Mouse (Mus musculus) heart, embryonic 12.5 days (tissue): ENCODE measurements around the gene Daxx. TPM values are rescaled to one million over a fixed set of nuclear protein-coding genes. Genes with fewer than 3 reads are reported as not detected.
A peak's percentile ranks its signal among the peaks of the same experiment; 100 is the strongest.
"Not testable (repeated sequence)": the region's sequence is repeated elsewhere in the genome, so short reads cannot be mapped to it uniquely, and the experiment has no call there.

ENCODE experiments used
- ATAC-seq: fragments of 200-750 bp; cut with Nextera tagmentation; 2 replicates; pipeline ENCODE4 v1.8.0; 2017; ENCODE audit warnings: moderate TSS enrichment, moderate library complexity; ENCODE audit not compliant: insufficient number of reproducible peaks, low FRiP score
- H3K27ac ChIP-seq: fragments of 300-500 bp; sonication (generic); 2 replicates; pipeline ENCODE4 v1.5.1; 2016; ENCODE audit warnings: mild to moderate bottlenecking, moderate library complexity; ENCODE audit not compliant: poor library complexity, severe bottlenecking
- H3K27me3 ChIP-seq: fragments of 300-500 bp; sonication (generic); replicated peaks from 2 replicates; pipeline ENCODE4 v1.6.1; 2016; ENCODE audit warnings: mild to moderate bottlenecking, moderate library complexity
- H3K36me3 ChIP-seq: fragments of 300-500 bp; sonication (generic); 2 replicates; pipeline ENCODE4 v1.6.1; 2016; ENCODE audit warnings: mild to moderate bottlenecking, moderate library complexity
- H3K4me1 ChIP-seq: fragments of 300-500 bp; sonication (generic); replicated peaks from 2 replicates; pipeline ENCODE4 v1.6.1; 2016; ENCODE audit warnings: mild to moderate bottlenecking
- H3K4me2 ChIP-seq: fragments of 300-500 bp; sonication (generic); 2 replicates; pipeline ENCODE4 v1.6.1; 2016; ENCODE audit warnings: mild to moderate bottlenecking, moderate library complexity
- H3K4me3 ChIP-seq: fragments of 300-500 bp; sonication (generic); 2 replicates; pipeline ENCODE4 v1.5.1; 2016; ENCODE audit warnings: mild to moderate bottlenecking
- H3K9ac ChIP-seq: fragments of 300-500 bp; sonication (generic); 2 replicates; pipeline ENCODE4 v1.6.1; 2016; ENCODE audit warnings: mild to moderate bottlenecking, moderate library complexity
- H3K9me3 ChIP-seq: fragments of 300-500 bp; sonication (generic); replicated peaks from 2 replicates; pipeline ENCODE4 v1.6.1; 2016; ENCODE audit warnings: mild to moderate bottlenecking, moderate library complexity
- WGBS: fragments of 180-500 bp; shearing (Covaris S2); methylation state at CpG from one replicate; pipeline ENCODE4 v1.1.7; 2016; 5-methylcytosine and 5-hydroxymethylcytosine counted together
- polyA plus RNA-seq: library from polyadenylated mRNA; unstranded; fragments of >200 nt; fragmentation: Nextera tagmentation; extraction: Ambion mirVana; gene quantifications from 2 replicates; pipeline ENCODE4 v1.2.1, GENCODE M21; 2016

Daxx gene
- polyA plus RNA-seq, 1 experiment from 2014 or later = 39.0 TPM

DNA sequence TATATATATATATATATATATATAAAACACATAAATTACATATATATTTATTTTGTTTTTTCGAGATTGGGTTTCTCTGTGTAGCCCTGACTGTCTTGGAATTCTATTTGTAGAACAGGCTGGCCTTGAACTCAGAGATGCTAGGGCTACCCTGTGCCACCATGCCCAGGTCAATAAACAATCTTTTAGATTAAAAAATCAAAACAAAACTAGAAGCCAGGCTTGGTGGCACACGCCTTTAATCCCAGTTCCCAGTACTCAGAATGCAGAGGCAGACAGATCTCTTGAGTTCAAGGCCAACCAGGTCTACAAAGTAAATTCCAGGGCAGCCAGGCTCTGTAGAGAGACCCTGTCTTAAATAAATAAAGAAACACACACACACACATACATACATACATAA is 17.9 kb upstream of the Daxx start:
- no peaks in the 10 kb centered on the region for H3K9me3 ChIP-seq
- WGBS = 57% methylated on average over 2 of the region's 2 CpGs
- no peak for ATAC-seq

DNA sequence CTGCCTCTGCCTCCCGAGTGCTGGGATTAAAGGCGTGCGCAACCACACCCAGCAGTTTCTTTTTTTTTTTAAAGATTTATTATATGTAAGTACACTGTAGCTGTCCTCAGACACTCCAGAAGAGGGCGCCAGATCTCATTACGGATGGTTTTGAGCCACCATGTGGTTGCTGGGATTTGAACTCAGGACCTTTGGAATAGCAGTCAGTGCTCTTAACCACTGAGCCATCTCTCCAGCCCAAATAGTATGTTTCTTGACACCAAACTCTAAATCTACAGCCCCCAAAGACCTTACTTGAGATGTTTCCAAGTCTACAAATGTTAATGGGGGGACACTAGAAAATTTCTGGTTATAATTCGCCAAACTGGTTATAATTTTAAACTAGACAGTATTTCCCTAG is 17.3 kb upstream of the Daxx start:
- peaks cover 20% of the 10 kb centered on the region for H3K4me1 ChIP-seq
- not testable (repeated sequence) for H3K27me3 ChIP-seq, H3K9me3 ChIP-seq, H3K27ac ChIP-seq, H3K36me3 ChIP-seq, H3K4me2 ChIP-seq, ATAC-seq, H3K9ac ChIP-seq, H3K4me3 ChIP-seq
- 68% methylated on average over 6 of the region's 6 CpGs for WGBS

More for the DNA sequence above, 17.9 kb upstream of the Daxx start:
- 0 out of 2 replicates have a peak, but pooled peaks cover 2% of the 10 kb centered on the region for H3K27me3 ChIP-seq
- no peak overlapping the region for H3K4me2 ChIP-seq
- H3K27ac ChIP-seq = no peak overlapping the region
- H3K36me3 ChIP-seq = peaks cover 7% of the 10 kb centered on the region
- H3K9ac ChIP-seq = no peak overlapping the region
- peaks cover 20% of the 10 kb centered on the region for H3K4me1 ChIP-seq
- H3K4me3 ChIP-seq = no peak overlapping the region

DNA sequence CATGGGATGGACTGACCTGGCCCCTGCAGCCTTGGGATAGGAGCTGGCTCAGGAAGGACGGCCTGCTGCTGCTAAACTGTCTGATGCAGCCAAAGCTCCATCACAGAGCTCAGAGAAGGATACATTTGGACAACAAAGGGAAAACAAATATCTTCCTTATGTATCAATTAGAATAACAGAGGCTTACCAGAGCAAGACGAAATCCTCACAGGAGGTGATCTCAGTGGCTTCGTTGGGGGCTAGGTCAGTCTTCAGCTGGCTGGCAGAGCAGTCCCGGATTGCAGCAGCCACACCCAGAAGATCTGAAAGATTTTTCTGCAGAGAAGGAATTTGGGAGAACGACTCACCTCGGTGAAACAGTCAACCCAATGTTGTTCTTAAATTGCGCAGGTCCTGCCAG is 16.8 kb upstream of the Daxx start:
- H3K9ac ChIP-seq = no peak overlapping the region
- 38% methylated on average over 7 of the region's 7 CpGs for WGBS
- H3K27me3 ChIP-seq = 0 out of 2 replicates have a peak, but pooled peaks cover 2% of the 10 kb centered on the region

DNA sequence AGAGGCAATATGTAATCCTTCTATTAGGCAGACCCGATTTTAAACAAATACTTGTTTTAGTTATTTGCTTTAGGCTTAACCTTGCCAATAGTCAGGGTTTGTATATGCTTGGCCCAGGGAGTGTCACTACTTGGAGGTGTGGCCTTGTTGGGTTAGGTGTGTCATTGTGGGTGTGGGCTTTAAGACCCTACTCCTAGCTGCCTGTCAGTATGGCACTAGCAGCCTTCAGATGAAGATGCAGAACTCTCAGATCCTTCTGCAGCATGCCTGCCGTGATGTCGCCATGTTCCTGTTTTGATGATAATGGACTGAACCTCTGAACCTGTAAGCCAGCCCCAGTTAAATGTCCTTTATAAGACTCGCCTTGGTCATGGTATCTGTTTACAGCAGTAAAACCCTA is 16.2 kb upstream of the Daxx start:
- 75% methylated on average over 4 of the region's 4 CpGs for WGBS
- not testable (repeated sequence) for H3K4me2 ChIP-seq, H3K27ac ChIP-seq, H3K4me3 ChIP-seq, ATAC-seq, H3K9ac ChIP-seq, H3K36me3 ChIP-seq, H3K9me3 ChIP-seq, H3K27me3 ChIP-seq
- peaks cover 13% of the 10 kb centered on the region for H3K4me1 ChIP-seq

More for the DNA sequence above, 16.8 kb upstream of the Daxx start:
- H3K27ac ChIP-seq = no peak overlapping the region
- H3K4me3 ChIP-seq = no peak overlapping the region
- no peak for ATAC-seq
- no peak overlapping the region for H3K4me2 ChIP-seq
- H3K9me3 ChIP-seq = no peaks in the 10 kb centered on the region
- peaks cover 19% of the 10 kb centered on the region for H3K4me1 ChIP-seq
- H3K36me3 ChIP-seq = no peaks in the 10 kb centered on the region

DNA sequence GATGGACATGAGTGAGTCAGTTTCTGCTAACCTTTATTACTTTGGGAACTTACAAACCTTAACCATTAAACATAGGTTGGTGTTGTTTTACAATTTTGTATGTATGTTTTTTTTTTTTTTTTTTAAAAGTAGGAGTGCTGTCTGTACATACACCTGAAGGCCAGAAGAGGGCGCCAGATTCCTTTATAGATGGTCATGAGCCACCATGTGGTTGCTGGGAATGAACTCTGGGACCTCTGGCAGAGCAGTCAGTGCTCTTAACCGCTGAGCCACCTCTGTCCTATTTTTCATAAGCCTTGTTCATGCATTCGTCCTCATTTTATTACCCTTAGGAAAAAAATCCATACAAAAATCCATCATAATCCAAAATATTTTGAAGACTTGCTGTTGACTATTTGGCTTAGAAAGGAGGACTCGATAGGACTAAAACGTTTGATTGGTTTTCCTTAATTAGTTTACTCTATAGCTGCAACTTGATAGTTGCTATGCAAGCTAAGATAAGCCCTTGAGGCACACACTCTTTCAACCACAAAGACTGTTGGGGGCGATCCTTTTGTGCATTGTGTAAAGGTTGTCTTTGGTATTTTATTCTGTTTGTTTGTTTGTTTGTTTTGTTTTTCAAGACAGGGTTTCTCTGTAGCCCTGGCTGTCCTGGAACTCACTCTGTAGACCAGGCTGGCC is 12.0 kb upstream of the Daxx start:
- ATAC-seq = no peak
- H3K9ac ChIP-seq = no peak overlapping the region
- no peaks in the 10 kb centered on the region for H3K36me3 ChIP-seq
- peaks cover 7% of the 10 kb centered on the region; the same call in 1 of the 2 replicates for H3K4me1 ChIP-seq
- H3K9me3 ChIP-seq = no peaks in the 10 kb centered on the region
- H3K4me3 ChIP-seq = no peak overlapping the region
- H3K27ac ChIP-seq = no peak overlapping the region
- 0 out of 2 replicates have a peak, but pooled peaks cover 2% of the 10 kb centered on the region for H3K27me3 ChIP-seq
- WGBS = 41% methylated on average over 6 of the region's 6 CpGs
- H3K4me2 ChIP-seq = no peak overlapping the region

DNA sequence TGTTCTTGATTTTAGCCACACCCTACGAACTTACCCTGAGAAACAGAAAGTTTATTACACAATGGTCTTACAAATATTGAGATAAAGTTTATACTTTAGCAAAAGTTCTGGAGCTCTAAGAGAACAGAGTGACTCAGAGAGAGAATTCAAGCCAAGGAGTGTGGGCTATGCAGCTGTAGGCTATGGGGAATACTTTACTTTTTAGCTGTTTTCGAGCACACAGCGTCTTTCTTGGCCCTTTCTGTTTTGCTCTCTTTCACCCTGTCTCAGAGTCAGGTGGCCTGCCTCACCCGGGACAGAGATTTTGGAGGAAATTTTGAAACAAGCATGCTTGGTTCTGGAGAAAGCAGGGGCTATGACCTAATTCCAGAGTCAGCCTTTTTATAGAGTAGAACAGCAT is 11.0 kb upstream of the Daxx start:
- not testable (repeated sequence) for H3K4me3 ChIP-seq, H3K36me3 ChIP-seq, H3K4me1 ChIP-seq, H3K4me2 ChIP-seq, ATAC-seq, H3K27me3 ChIP-seq, H3K9ac ChIP-seq, H3K27ac ChIP-seq, H3K9me3 ChIP-seq
- 81% methylated on average over 4 of the region's 4 CpGs for WGBS

DNA sequence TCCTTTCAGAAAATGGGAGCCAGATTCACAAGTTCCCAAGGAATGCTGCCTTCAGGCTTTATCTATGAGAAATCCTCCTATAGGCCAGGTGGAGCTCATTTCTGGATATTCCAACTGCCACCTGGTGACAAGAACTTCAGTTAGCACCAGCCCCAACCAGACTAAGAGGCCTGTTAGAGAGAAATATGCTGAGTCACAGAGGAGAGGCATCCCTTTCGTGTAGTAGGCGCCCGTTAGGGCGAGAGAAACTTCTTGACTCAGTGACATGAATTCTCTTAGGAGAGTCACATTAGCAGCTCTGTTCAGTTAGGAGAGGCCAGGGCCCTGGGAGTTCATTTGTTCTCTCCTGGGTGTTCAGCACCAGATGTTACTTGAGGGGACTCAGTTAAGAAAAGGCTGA is 9.6 kb upstream of the Daxx start:
- H3K4me1 ChIP-seq = peaks cover 7% of the 10 kb centered on the region; the same call in 1 of the 2 replicates
- 73% methylated on average over 4 of the region's 4 CpGs for WGBS
- no peak overlapping the region for H3K4me3 ChIP-seq
- no peaks in the 10 kb centered on the region for H3K36me3 ChIP-seq
- no peaks in the 10 kb centered on the region for H3K9me3 ChIP-seq
- H3K27me3 ChIP-seq = no peaks in the 10 kb centered on the region
- H3K9ac ChIP-seq = no peak overlapping the region
- H3K4me2 ChIP-seq = no peak overlapping the region
- ATAC-seq = peak; percentile 71; the same call in 1 of the 2 replicates
- H3K27ac ChIP-seq = peak overlapping the region; percentile 40; the same call in 1 of the 2 replicates

DNA sequence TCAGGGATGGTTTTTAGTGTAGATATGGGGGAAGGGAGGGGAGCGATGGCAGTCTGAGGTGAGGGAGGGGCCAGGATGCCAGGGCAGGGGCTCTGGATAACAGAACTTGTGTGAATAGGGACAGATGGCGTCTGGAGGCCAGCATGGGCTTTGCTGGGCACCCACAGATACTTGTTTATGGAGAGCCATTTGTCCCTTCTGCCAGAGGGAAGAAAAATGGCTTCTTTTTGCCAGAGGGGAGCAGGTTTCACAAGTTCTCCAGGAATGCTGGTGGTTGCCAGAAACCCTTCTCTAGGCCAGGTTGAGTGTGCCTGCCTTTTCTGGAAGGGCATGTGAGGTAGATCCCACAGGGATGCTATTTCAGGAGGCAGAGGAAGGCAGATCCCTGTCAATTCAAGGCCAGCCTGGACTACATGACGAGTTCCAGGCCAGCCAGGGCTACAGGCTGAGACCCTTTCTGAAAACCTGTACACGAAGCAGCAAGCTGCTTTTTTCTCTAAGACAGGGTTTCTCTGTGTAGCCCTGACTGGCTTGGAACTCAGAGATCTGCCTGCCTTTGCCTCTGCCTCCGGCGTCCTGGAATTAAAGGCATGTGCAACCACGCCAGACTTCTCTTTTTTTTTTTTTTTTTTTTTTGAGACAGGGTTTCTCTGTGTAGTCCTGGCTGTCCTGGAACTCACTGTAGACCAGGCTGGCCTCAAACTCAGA is 8.8 kb upstream of the Daxx start:
- Histone ChIP-seq H3K36me3 (no peaks in the 10 kb centered on the region), H3K27me3 (no peaks in the 10 kb centered on the region), H3K4me1 (peaks cover 7% of the 10 kb centered on the region; the same call in 1 of the 2 replicates), H3K9me3 (no peaks in the 10 kb centered on the region), H3K27ac (no peak overlapping the region), H3K4me3 (no peak overlapping the region), H3K9ac (0 out of 2 replicates have a peak overlapping the region, but pooled peaks have one; percentile 35), H3K4me2 (no peak overlapping the region)
- WGBS = 57% methylated on average over 7 of the region's 7 CpGs
- no peak for ATAC-seq

DNA sequence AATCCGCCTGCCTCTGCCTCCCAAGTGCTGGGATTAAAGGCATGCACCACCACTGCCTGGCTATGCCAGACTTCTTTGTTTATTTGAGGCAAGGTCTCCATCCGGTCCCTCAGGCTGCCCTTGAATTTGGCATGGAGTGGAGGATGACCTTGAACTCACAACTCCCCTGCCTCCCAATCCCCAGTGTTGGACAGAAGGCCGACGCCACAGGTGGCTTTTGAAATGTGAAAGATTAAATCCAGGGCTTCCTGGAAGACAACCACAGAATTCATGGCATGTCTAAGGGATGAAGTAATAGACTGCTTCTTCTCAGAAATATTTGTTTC is 8.3 kb upstream of the Daxx start:
- Histone ChIP-seq H3K27me3 (no peaks in the 10 kb centered on the region), H3K4me2 (no peak overlapping the region), H3K4me3 (no peak overlapping the region), H3K36me3 (no peaks in the 10 kb centered on the region), H3K9ac (no peak overlapping the region), H3K27ac (no peak overlapping the region), H3K4me1 (peaks cover 7% of the 10 kb centered on the region; the same call in 1 of the 2 replicates), H3K9me3 (no peaks in the 10 kb centered on the region)
- ATAC-seq = no peak
- 70% methylated on average over 4 of the region's 4 CpGs for WGBS

DNA sequence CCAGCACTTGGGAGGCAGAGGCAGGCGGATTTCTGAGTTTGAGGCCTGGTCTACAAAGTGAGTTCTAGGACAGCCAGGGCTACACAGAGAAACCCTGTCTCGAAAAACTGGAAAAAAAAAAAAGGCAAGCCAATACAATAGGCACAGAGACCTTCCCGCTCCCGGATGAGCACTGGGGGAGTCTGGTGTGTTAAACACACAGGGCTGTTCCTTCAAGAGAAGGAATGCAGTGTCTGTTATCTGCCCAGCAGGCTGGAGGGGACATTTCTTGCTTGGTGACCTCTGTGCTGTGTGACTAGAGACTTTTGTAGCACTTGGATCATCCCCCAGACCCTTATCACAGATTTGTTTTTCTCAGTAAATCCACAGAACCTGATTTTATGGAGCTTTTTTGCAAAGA is 7.6 kb upstream of the Daxx start:
- Histone ChIP-seq H3K4me1 (peaks cover 7% of the 10 kb centered on the region; the same call in 1 of the 2 replicates), H3K9me3 (no peaks in the 10 kb centered on the region), H3K27ac (no peak overlapping the region), H3K4me3 (no peak overlapping the region), H3K36me3 (no peaks in the 10 kb centered on the region), H3K9ac (no peak overlapping the region), H3K27me3 (no peaks in the 10 kb centered on the region), H3K4me2 (no peak overlapping the region)
- WGBS = 55% methylated on average over 4 of the region's 4 CpGs
- ATAC-seq = 0 out of 2 replicates have a peak, but pooled peaks have one; percentile 38

DNA sequence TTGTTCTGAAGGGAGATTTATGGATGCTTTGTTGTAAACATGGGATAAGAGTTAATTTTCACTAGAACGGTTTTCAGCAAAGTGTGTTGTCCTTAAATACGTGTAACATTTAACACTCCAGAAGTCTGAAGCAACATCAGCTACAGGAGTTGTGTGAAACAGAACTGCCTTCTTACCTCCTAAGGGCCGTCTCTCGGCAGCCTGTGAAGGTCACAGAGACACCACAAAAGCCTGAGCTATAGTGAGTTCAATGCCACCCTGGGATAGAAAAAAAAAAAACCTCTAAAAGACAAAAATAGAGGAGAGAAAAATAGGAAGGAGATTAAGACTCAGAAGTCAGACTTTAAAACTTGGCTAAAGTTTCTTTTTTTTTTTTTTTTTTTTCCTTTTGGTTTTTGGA is 7.1 kb upstream of the Daxx start:
- Histone ChIP-seq H3K4me3 (no peak overlapping the region), H3K9me3 (no peaks in the 10 kb centered on the region), H3K36me3 (no peaks in the 10 kb centered on the region), H3K27ac (0 out of 2 replicates have a peak overlapping the region, but pooled peaks have one; percentile 66), H3K27me3 (no peaks in the 10 kb centered on the region), H3K4me2 (no peak overlapping the region), H3K4me1 (peaks cover 7% of the 10 kb centered on the region; the same call in 1 of the 2 replicates), H3K9ac (no peak overlapping the region)
- 56% methylated on average over 4 of the region's 4 CpGs for WGBS
- no peak for ATAC-seq
